ENCODE assay signal across 29 mouse cellular contexts in the genomic region with DNA sequence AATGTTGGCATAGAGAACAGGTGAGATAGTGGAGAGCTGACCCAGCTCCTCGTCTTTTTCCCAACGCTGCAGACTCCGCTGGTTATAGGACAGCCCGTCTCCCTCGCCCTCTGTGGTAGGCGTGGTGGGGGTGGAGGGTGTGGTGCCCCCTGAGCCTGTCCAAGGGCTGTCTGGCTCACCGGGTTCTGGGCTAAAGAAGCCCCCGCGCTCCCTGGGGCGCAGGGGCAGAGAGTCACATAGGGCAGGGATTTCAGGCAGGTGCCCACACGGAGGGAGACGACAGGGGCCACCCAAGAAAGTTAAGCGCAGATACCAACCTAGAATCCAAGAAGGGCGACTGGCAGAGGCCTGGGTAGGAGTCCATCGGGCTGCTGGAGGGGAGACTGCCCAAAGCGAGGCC. TPM values are rescaled to one million over a fixed set of nuclear protein-coding genes. Genes with fewer than 3 reads are reported as not detected.
"Had no signal": no experiment of that assay in that cellular context is flagged by ENCODE, and none has a peak within 500 bp of the region (broad histone marks: within the 10 kb centered on the region; RNA-seq: fewer than 3 reads in every experiment).

No protein-coding gene starts in this region.

- H3K9me3 ChIP-seq: heart, embryonic 13.5 days; heart, embryonic 15.5 days; hindbrain, embryonic 13.5 days; hindbrain, embryonic 15.5 days; kidney, embryonic 15.5 days; limb, embryonic 13.5 days; limb, embryonic 15.5 days; liver, embryonic 12.5 days had no signal

- H3K4me3 ChIP-seq: heart, embryonic 13.5 days; heart, embryonic 15.5 days; hindbrain, embryonic 13.5 days; hindbrain, embryonic 15.5 days; kidney, embryonic 15.5 days; limb, embryonic 13.5 days; limb, embryonic 15.5 days; liver, embryonic 12.5 days had no signal

- ATAC-seq: liver, embryonic 12.5 days had no signal

- H3K4me1 ChIP-seq: heart, embryonic 13.5 days; heart, embryonic 15.5 days; hindbrain, embryonic 13.5 days; hindbrain, embryonic 15.5 days; kidney, embryonic 15.5 days; limb, embryonic 13.5 days; limb, embryonic 15.5 days; liver, embryonic 12.5 days had no signal

- H3K4me2 ChIP-seq: heart, embryonic 11.5 days; heart, embryonic 13.5 days; heart, embryonic 15.5 days; hindbrain, embryonic 13.5 days; hindbrain, embryonic 15.5 days; kidney, embryonic 15.5 days; limb, embryonic 13.5 days; limb, embryonic 15.5 days; liver, embryonic 12.5 days had no signal

- H3K9ac ChIP-seq: heart, embryonic 13.5 days; heart, embryonic 15.5 days; hindbrain, embryonic 13.5 days; hindbrain, embryonic 15.5 days; kidney, embryonic 15.5 days; limb, embryonic 13.5 days; limb, embryonic 15.5 days; liver, embryonic 12.5 days; liver, embryonic 14.5 days had no signal

- H3K27me3 ChIP-seq: heart, embryonic 13.5 days; heart, embryonic 15.5 days; hindbrain, embryonic 13.5 days; hindbrain, embryonic 15.5 days; kidney, embryonic 15.5 days; limb, embryonic 13.5 days; limb, embryonic 15.5 days; liver, embryonic 12.5 days had no signal

- DNase-seq: gastrocnemius, postnatal 14 days; gastrocnemius, postnatal 36 days; heart, adult 18-20 months; heart, postnatal 14 days; heart, postnatal 36 days; kidney, adult 11 months; kidney, adult 2 months; kidney, adult 9 months; kidney, postnatal 14 days; kidney, postnatal 36 days; layer of hippocampus, adult 9-11 months; left cerebral cortex, postnatal 4 days had no signal

- H3K27ac ChIP-seq: heart, embryonic 13.5 days; heart, embryonic 15.5 days; hindbrain, embryonic 13.5 days; hindbrain, embryonic 15.5 days; hindbrain, postnatal 0 days; kidney, embryonic 15.5 days; kidney, postnatal 0 days; limb, embryonic 13.5 days; limb, embryonic 15.5 days; liver, embryonic 12.5 days; liver, embryonic 14.5 days had no signal

RNA-seq across cellular contexts. Expression of gene Dhh, which starts 44.1 kb away (rescaled TPM):
- total RNA-seq: hematopoietic stem cell, adult 5-6 weeks had no signal

RNA-seq across cellular contexts. Expression of gene Ddn, which starts 44.9 kb away (rescaled TPM):
- total RNA-seq: liver, adult 2 months had no signal
- polyA plus RNA-seq: intestine, embryonic 14.5 days; limb, embryonic 11.5 days; liver, adult 2 months; liver, embryonic 12.5 days; liver, embryonic 16.5 days had no signal
